Mouse (Mus musculus) ovary, adult 18-20 months (tissue): ENCODE data around the gene Fam76b.
A peak's percentile ranks its signal among the peaks of the same experiment; 100 is the strongest.

Experiments used
- DNase-seq: peaks from one replicate; pipeline ENCODE4 v3.0.0; 2022; ENCODE audit warnings: low spot score, mixed read lengths

The Fam76b gene

GRCm38 (mm10) chr9:13871631-13872030, 44.1 kb downstream of the Fam76b start:
- DNase-seq: no peak

GRCm38 (mm10) chr9:13874359-13874758, 46.8 kb downstream of the Fam76b start:
- DNase-seq: no peak

- DNase-seq: no peak
Observed at GRCm38 (mm10) chr9:13875340-13875739, 47.8 kb downstream of the Fam76b start.

- no peak for DNase-seq
Observed at GRCm38 (mm10) chr9:13880761-13881160, 53.2 kb downstream of the Fam76b start.

- no peak for DNase-seq
Observed at GRCm38 (mm10) chr9:13882478-13882877, 55.0 kb downstream of the Fam76b start.

DNA sequence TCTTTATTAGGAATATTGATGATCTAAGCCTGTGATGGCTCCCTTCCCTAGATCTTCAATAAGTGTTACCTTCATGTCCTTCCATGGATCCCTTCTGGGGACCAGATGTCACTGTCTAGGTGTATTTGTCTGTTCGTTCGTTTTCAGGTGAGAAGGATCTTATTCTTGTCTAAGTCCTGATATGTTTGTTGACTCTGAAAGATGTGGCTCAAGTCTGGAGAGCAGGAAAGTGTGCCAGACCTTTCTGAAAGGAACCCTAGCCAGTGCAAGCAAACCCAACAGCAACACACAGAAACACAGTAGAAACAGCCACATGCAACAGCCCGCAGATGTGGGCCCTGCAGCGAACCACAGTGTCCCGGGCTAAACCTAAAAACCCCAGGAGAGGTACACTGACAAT, 61.5 kb downstream of the Fam76b start:
- DNase-seq: no peak

- peak; percentile 48 for DNase-seq
Observed at GRCm38 (mm10) chr9:13889657-13890056, 62.1 kb downstream of the Fam76b start.

- no peak for DNase-seq
Observed at GRCm38 (mm10) chr9:13890171-13890570, 62.7 kb downstream of the Fam76b start.

- no peak for DNase-seq
Observed at GRCm38 (mm10) chr9:13891888-13892287, 64.4 kb downstream of the Fam76b start.

DNA sequence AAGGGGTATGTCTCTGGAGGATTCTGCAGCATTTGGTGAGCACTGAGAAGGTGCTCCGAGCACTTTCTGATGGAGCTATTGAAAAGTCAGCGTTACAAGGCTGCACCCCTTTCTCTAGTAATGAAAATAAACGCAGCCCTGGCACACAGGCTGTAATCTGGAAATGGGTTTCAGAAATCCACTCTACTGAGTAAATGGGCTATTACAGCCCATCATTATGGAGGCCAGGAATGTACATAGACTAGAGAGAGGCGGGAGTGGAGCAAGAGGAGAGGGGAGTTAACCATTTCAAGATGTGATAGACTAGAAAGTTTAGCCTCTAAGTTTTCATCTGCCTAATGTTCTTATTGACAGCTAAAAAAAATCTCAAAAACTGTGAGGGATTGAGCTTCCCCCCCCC, 65.5 kb downstream of the Fam76b start:
- DNase-seq: no peak

DNA sequence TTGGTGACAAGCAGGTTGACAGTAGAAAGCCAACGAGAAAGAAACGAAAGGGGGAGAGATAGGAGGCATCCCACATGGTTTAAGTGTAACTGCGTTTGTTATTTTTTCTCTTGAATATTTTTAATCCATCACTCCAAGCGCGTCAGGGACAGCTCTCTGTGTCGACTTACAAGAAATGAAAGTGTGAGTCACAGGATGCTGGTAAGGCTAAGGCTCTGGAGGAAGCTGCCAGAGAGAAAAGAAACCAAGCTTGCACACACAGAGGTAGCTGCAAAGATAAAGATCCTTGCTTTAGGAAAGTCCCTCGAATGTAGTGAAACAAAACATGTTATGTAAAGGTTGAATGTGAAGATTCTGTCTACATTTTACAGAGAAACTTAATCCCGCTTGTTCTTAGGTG, 67.0 kb downstream of the Fam76b start:
- no peak for DNase-seq

DNA sequence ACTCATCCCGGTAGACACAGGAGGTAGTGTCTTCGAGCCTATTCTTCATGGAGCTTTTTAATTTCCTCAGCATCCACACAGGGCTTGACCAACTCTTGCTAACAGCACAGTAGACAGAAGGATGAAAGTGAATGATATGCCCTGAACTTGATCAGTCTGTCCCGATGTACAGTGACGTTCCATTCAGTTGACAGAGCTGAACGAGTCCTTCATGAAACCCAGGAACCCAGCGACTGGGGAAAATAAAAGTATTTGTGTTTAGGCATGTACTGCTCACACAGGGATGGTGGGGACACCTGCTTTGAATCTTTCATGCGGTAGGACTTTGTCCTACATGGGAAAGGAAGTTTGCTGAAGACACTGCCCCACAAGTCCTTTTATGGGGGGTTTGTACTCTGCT, 67.4 kb downstream of the Fam76b start:
- no peak for DNase-seq

DNA sequence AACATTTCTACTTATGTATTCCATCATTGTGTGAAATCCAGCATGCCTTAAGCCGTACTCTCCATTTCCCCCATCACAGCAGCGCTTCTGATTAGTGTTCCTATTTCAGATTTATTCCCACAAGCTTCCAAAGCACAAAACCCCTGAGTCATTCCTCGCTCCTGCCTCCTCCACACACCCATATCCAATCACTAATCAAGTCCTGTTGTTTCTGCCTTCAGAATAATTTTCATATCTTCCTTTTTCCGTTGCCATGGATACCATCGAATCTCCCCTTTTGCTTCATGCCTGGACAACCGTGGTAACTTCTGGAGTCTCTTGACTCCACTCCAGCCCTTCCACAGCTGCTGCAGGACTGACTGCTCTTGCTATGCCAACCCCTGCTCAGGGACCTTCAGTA, 68.5 kb downstream of the Fam76b start:
- peak; percentile 15 for DNase-seq

GRCm38 (mm10) chr9:13898510-13899305, 71.2 kb downstream of the Fam76b start:
- DNase-seq: no peak

DNA sequence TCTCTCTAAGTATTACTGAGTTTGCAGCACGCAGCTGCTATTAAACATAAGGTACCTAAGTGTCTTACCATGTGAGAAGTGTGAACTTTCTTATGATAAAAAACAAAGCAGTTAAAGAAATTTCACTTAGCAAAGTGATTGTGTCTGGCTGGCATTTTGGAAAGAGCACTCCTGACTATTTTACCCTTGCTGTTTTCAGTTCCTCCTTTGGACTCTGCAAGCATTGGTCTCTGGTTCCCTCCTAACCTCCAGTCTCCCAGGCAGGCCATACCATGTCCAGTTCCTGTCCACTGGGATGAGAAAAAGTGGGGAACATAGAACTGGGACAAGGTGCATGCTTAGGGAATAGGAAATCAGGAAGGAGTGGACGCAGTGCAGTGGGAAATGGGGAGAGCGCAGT, 74.5 kb downstream of the Fam76b start:
- DNase-seq: no peak

DNA sequence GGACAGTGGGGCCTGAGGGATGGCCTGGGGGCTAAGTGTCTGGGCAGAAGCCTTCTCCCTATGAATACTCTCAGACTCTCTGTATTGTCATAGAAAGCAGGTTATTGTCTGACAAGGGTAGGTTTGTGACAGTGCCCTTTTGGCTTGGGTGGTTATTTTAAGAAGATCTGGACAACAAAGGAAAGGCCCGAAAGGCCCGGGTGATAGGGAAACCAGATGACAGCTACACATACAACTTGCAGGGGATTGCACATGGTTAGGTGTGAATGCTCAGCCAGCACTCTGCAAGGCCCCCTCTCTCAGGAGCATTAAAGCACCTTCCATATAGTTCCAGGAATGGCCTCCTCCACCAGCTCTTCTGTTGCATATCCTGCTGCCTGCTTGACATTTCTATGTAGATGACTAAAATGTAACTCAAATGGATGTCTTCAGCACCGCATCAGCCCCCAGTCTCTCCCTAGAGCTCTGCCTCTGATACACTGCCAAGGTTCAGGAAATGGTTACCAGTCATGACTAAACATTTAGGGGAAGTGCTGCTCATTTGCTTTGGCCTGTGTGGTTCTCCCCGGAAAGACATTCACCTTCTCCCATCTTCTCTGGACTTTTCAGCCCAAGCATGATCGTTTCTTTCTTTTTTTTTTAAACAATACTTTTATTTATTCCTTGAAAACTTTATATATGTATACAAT, 76.7 kb downstream of the Fam76b start:
- DNase-seq: no peak
